Mouse (Mus musculus) brain, embryonic 14.5 days (tissue): ENCODE data around the gene Twist2. TPM values are rescaled to one million over a fixed set of nuclear protein-coding genes. Genes with fewer than 3 reads are reported as not detected.

ENCODE experiments used
- DNase-seq: peaks from one replicate; pipeline ENCODE4 v3.0.0-alpha.2; 2011; ENCODE audit warnings: low read depth
- CTCF ChIP-seq: fragments of 200-500 bp; IDR thresholded peaks from 2 replicates; pipeline ENCODE4 v1.5.1; 2012; ENCODE audit warnings: inconsistent platforms, mild to moderate bottlenecking, moderate library complexity, borderline replicate concordance; ENCODE audit not compliant: insufficient read depth, insufficient read length; ENCODE audit errors: extremely low read depth
- POLR2A ChIP-seq: fragments of 200-500 bp; IDR thresholded peaks from 2 replicates; pipeline ENCODE4 v1.6.1; 2012; ENCODE audit warnings: mild to moderate bottlenecking, inconsistent platforms, borderline replicate concordance; ENCODE audit not compliant: poor library complexity, insufficient read depth, insufficient read length, severe bottlenecking; ENCODE audit errors: extremely low read depth
- polyA plus RNA-seq: library from polyadenylated mRNA; depleted of rRNA; stranded (reverse); fragments of >200 nt; gene quantifications from 2 replicates; pipeline ENCODE4 v1.2.3, GENCODE M21; 2012

Twist2 gene
- polyA plus RNA-seq, 1 experiment = 22.3 TPM

DNA sequence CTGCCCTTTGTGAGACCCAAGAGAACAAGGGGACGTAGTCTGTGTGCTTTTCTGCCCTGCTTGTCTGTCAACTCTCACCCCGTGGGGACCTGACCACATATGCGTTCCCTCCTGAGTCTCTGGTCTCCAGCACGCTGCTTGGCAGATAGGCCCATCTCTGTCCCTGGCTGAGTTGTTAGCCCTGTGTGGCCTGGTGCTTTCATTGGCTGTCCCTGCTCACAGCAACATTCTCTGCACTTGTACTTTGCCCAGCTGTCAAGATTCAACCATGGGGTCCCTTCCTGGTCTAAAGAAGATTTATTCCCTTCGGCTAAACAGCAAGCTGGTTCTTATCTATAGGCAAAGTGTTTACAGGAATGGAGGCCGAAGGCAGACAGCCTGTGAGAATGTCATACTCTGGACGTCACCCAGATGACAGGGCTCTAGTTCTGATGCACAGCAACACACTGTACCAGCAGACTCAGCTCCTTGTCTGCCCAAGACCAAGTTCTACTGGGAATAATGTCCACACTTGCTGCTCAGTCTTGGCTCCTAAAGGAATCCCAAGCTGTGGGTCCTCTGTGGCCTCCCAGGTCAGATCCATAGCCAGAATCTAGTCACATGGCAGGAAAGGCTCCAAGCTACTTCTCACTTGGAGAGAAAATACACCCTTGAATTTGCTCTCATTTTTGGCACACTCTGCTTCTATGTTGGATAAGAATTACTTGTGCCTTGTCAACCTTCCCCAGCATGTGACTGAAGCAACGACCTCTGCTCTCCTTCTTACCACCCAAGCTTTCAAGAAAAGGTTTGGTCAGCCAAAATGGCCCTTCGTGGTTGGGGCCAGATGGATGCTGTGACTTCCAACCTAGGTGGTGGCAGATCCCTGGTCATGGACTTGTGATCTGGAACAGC is 55.8 kb downstream of the Twist2 start:
- TF ChIP-seq CTCF = no peak
- TF ChIP-seq POLR2A = no peak
- DNase-seq = no peak

DNA sequence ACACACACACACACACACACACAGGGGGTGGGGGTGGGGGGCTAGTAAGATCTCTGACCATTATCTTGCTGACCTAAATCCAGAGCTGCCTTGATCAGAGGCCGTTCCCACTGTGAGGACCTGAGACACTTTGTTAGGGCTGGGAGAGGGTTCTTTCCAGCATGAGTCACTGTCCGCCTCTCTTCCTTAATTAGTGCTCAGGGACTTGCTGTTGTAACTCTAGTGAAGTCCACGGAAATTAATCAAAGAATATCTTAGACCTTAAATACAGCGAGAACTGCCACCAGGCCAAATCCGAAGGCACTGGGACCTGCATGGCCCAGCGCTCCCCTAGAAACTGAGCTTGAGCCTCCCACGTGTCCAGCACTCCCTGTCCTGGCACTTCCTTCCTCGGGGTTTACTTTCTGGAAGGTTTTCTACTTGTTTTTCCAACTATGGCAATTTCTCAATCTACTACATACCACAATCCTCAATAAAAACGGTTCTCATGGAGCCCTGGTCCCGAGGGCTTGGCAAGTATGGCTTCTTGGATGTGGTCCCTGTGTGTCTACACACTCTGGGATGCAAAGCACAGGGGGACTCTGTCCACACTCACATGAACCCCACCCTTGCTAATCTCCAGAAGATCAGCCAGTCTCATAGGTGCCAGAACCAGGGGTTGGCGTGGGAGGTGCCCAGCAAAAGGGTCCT is 57.0 kb downstream of the Twist2 start:
- DNase-seq = peak; percentile 19
- TF ChIP-seq POLR2A (no peak), CTCF (no peak)

DNA sequence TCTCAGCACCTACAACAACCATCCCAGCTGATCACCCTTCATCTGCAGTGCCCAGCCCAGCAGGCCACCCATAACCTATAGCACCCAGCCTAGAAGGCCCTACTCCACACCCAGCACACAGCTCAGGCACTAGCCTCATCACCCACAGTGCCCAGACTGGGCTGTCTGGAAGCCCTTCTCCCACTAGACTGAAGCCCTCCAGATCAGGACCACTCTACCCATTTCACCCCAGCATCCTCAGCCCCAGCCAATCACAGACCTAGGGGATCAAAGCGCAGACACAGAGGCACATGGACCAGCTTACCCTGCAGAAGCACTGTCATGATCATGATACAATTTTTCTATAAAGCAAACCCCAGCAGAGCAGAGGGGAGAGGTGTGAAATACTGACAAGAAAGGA is 57.6 kb downstream of the Twist2 start:
- no peak for DNase-seq
- TF ChIP-seq CTCF (no peak), POLR2A (no peak)

DNA sequence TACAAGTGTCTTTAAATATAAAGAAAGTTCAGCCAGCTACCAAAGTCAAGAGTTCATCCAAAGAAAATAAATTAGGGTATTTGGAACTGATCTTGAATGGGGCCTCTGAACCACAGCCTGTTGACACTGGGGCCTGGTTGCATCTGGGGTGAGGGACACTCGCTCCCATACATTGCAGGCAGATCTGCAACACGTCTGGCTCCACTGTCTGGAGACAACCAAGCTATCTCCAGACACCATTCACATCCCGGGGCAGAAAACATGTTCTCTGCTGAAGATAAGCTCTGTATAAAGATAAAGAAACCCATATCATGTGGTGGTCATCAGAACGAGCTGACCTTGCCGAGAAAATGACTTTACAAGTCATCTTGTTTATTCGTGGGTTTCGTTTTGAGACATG is 60.2 kb downstream of the Twist2 start:
- DNase-seq = no peak
- TF ChIP-seq CTCF (no peak), POLR2A (no peak)

DNA sequence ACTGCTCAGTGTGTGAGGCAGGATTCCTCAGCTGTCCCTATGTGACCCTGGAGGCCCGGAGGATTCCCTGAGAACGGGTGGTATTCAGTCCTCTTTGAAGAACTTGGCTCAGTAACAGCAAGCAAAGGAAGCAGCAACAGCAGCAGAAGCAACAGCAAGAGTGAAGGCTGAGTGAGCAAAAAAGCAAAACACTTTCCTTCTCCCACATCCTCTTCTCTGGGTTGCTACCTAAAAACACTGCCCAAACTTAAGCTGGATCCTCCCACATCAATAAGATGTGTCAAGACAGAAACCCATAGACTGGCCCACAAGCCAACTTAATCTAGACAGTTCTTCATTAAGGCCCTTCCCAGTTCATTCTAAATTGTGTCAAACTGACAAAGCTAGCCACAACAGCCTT is 64.7 kb downstream of the Twist2 start:
- no peak for TF ChIP-seq CTCF
- TF ChIP-seq POLR2A = no peak
- no peak for DNase-seq

DNA sequence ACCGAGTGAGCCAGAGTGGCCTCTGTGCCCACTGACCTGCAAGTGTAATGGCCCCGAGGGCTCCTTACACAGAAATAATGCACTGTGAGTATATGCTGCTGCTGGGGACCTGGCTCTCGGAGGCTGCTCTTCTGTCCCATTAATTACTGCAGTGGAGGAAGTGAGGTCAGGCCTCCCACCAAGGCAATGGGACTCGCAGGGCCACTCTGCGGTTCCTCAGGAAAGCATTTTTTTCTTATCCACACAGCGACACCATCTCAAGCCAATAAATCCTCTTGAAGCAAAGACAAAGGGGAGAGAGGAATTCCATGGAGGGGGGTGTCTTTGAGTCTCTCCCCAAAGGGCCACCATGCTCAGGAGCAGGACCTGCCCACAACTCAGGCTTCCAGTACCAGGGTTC is 69.8 kb downstream of the Twist2 start:
- no peak for DNase-seq
- TF ChIP-seq POLR2A = no peak
- TF ChIP-seq CTCF = no peak

DNA sequence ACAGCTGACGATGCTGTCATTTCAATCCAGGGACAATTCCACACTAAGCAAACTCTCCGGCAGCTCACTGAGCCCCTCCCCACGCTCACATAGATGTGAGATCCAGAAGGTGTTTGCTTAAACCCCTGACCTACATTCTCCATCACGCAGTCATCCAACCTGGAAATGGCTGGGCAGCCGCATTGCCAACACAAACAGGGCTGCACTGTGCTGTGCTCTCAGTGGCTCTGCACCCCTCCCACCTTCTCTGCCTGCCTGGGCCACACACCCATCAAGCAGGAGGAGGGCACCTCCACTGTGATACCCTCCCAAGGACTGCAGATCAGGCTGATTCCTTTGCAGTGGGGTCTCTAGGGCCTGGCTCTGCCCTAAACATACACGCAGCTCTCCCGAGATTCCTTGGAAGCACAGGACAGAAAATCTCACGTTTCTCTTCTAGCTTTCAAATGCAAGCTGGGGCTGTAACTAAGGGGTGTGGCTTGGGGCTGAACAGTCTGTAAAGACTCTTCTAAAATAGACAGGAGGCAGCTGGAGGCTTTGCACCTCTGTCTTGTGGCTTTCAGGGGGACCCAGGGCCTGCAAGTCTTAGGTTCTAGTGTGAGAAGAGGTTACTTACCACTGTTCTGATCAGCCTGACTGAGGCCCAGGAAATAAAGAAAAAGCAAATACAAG is 71.3 kb downstream of the Twist2 start:
- peak; percentile 4 for DNase-seq
- TF ChIP-seq POLR2A (no peak), CTCF (no peak)

DNA sequence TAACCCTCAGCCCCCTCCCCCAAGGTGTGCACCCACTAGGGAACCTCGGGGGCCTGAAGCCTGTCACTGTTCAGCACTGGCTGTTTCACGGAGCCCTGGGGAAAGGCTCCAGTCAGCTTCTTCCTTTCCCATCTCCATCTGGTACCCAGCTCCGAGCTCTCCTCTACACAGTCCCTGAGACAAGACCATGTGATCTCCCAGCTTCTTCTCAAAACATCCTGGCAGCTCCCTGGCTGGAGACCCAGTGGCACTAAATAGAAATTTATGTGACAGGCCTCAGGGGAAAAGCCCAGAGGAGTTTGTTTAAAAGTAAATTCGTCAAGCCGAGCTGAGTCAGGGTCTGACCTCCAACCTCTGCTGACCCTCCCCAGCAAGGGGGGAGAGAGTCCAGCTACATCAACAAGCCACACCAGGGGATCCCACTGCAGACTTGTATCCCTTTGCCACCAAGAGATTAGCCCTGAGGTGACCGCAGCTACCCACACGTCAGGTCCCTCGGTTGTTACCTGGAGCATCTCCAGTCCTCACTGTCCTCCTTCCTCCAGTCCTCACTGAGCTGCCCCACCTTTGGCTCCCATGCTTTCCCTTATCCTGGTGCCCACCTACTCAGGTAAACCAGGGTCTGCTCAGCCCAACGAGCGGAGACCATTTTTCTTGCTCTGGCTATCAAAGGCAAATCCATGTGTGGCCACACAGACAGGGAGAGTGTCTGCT is 72.5 kb downstream of the Twist2 start:
- DNase-seq = peak; percentile 8
- TF ChIP-seq CTCF (no peak), POLR2A (no peak)

DNA sequence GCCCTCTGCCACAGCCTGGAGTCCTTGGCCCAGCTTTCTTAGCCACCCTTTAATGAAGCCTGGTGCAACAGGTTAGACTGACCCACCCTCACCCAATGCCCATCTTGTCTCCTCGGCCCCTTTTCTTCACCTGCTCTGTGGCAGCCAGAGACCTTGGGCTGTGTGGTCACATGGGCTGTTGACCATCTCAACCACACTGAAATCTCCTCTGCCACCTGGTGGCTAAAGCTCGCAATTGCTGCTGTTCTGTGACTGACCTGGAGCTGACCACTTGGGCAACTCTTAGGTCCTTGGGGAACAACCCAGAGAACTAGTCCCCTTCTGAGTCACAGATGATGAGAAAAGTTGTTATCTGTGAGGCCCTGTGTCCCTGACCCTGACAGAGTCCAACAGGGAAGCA is 73.4 kb downstream of the Twist2 start:
- DNase-seq = peak; percentile 50
- TF ChIP-seq CTCF (peak; percentile 85), POLR2A (no peak)

DNA sequence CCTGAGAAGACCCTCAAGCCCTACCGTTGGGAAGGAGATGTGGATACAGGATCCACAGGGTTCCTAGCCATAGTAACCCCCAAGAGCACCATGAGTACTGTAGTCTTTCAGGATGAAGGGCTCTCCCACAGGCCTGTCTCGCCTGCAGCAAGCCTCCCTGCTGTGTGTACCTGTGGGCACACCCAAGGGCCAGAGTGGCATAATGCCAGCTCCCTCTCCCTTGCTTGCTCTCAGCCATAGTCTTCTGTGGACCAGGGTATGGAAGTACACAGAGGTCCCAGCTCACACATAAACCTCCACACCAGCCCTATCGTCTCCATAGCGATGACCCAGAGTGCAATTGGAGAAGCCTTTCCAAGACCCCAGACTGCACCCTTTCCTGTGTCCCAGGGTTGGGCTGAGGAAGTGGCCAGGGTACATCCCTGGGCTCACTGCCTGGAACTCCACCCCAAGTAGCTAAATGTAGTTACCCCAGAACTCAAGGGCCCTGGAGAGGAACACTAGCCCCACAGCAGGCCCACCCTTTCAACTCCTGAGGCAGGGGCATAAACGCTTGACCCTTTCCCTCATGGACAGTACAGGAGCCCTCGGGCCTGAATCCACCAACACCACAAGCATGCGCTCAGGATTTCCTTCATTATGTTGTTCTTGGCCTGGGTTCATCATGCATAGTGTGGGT is 73.9 kb downstream of the Twist2 start:
- no peak for TF ChIP-seq POLR2A
- DNase-seq = no peak
